Mouse (Mus musculus): ENCODE measurements at regions not wholly inside any gene's neighbourhood (a gene's known extent, or its start where the extent isn't known, plus 50 kb on each side); places are given as distances from the start of the nearest gene placed in this dataset.

DNA sequence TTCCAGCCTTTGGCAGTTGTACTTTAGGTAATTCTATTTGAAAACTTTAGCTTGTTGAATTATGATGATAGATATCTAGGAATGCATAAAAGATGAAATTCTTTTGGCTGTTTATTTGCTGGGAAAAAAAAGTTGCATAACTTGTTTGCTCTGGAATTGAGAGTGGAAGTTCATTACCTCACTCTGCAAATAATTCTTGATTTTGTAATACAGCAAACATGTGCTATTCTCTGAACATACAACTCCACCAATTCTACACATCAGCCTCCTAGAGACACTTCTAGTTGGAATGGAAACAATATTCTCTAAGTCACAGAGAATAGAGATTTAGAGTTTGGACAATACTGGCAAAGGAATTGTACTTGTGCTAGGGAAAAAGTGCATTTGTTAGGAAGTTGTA lies 829.3 kb upstream of the Flrt2 start:
- Histone ChIP-seq H3K27me3 (replicated peaks) (no peaks in the 10 kb centered on the region), H3K36me3 (replicated peaks in 1 of 2; ENCODE audit: control insufficient read depth in 1 of 2, insufficient read depth in 1 of 2, low read length in 1 of 2) (no peaks in the 10 kb centered on the region), H3K79me2 (replicated peaks; ENCODE audit: control insufficient read depth, extremely low read depth, insufficient read depth, poor library complexity, severe bottlenecking) (no peaks in the 10 kb centered on the region), H3K4me2 (ENCODE audit: insufficient read depth, low read depth, poor library complexity, severe bottlenecking) (no peak overlapping the region), H3K9me3 (replicated peaks; ENCODE audit: low read length) (peaks cover 20% of the 10 kb centered on the region), H3K27ac (ENCODE audit: insufficient read depth, low read depth) (no peak overlapping the region), H3K4me3 (replicated peaks in 1 of 3; ENCODE audit: low read depth in 2 of 3, low read length in 2 of 3, poor library complexity in 1 of 3) (no peak overlapping the region), H3K9ac (ENCODE audit: insufficient read depth, low read depth) (no peak overlapping the region), H3K4me1 (ENCODE audit: control insufficient read depth in 1 of 2, insufficient read depth in 2 of 2) (no peaks in the 10 kb centered on the region)
- in situ Hi-C loops (cut with MboI; ENCODE audit: low pct_ligation_motif_present, low pct_unique_long_range_greater_than_20kb, low sequenced_read_pairs) (no loop called here), dilution Hi-C loops (cut with MboI; ENCODE audit: extremely low pct_ligation_motif_present, extremely low pct_unique_long_range_greater_than_20kb, low sequenced_read_pairs) (no loop called here)
- no peak for TF ChIP-seq ETS1 (conservative IDR thresholded peaks at IDR 0.05; ENCODE audit: low read depth, low read length)
- TF ChIP-seq JUN (IDR thresholded peaks at IDR 0.05; ENCODE audit: insufficient read depth, low read depth, low read length): no peak
- no peak for TF ChIP-seq MAZ (IDR thresholded peaks at IDR 0.05; ENCODE audit: low read depth, low read length)
- DNase-seq (ENCODE audit: extremely low read depth): no peak

DNA sequence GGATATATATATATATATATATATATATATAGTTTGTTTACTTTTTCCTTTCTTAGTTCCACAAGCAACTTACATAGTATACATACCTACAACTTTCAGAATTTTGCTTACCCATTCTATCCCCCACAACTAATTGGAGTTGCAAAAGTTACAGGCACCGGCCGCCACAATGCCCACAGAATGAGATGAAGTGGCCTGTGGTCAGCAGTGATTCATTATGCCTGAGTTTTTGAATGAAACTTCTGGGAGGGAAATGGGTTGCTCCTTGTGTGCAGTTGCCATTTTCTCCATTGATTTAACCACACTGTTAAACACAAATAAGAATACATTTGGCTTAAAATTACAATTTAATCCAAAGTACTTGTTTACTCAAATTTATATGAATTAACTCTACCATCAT lies 781.2 kb upstream of the Flrt2 start:
- no peak overlapping the region for H3K27ac ChIP-seq (ENCODE audit: insufficient read depth, low read depth)
- peaks cover 9% of the 10 kb centered on the region for H3K9me3 ChIP-seq (replicated peaks; ENCODE audit: low read length)
- no peaks in the 10 kb centered on the region for H3K27me3 ChIP-seq (replicated peaks)
- no peaks in the 10 kb centered on the region for H3K36me3 ChIP-seq (replicated peaks in 1 of 2; ENCODE audit: control insufficient read depth in 1 of 2, insufficient read depth in 1 of 2, low read length in 1 of 2)
- no peak for DNase-seq (ENCODE audit: extremely low read depth)
- no peak overlapping the region for H3K9ac ChIP-seq (ENCODE audit: insufficient read depth, low read depth)
- H3K4me1 ChIP-seq (ENCODE audit: control insufficient read depth in 1 of 2, insufficient read depth in 2 of 2): no peaks in the 10 kb centered on the region
- H3K4me2 ChIP-seq (ENCODE audit: insufficient read depth, low read depth, poor library complexity, severe bottlenecking): no peak overlapping the region
- H3K79me2 ChIP-seq (replicated peaks; ENCODE audit: control insufficient read depth, extremely low read depth, insufficient read depth, poor library complexity, severe bottlenecking): no peaks in the 10 kb centered on the region
- no peak overlapping the region for H3K4me3 ChIP-seq (replicated peaks in 1 of 3; ENCODE audit: low read depth in 2 of 3, low read length in 2 of 3, poor library complexity in 1 of 3)
- TF ChIP-seq ELF1 (IDR thresholded peaks at IDR 0.05; ENCODE audit: low read depth, low read length) (no peak), TCF12 (IDR thresholded peaks at IDR 0.05; ENCODE audit: low read depth, low read length) (no peak), MAX (IDR thresholded peaks at IDR 0.05; ENCODE audit: low read length) (no peak), USF2 (conservative IDR thresholded peaks at IDR 0.05; ENCODE audit: low read depth, low read length) (no peak), GABPA (IDR thresholded peaks at IDR 0.05; ENCODE audit: insufficient replicate concordance, low read depth, low read length) (no peak), USF1 (IDR thresholded peaks at IDR 0.05; ENCODE audit: low read depth, low read length) (no peak), RCOR1 (conservative IDR thresholded peaks at IDR 0.05; ENCODE audit: low read depth, low read length) (no peak), NELFE (IDR thresholded peaks at IDR 0.05; ENCODE audit: low read depth, low read length) (no peak), SIN3A (IDR thresholded peaks at IDR 0.05; ENCODE audit: low read length) (no peak), ZKSCAN1 (IDR thresholded peaks at IDR 0.05; ENCODE audit: borderline replicate concordance, low read depth, low read length) (no peak), E2F4 (IDR thresholded peaks at IDR 0.05; ENCODE audit: insufficient replicate concordance, low read depth, low read length) (no peak), POLR2AphosphoS2 (IDR thresholded peaks at IDR 0.05; ENCODE audit: low read depth, low read length) (no peak), KAT2A (IDR thresholded peaks at IDR 0.05; ENCODE audit: insufficient replicate concordance, low read length) (no peak)
- dilution Hi-C loops (cut with MboI; ENCODE audit: extremely low pct_ligation_motif_present, extremely low pct_unique_long_range_greater_than_20kb, low sequenced_read_pairs): no loop called here
- in situ Hi-C loops (cut with MboI; ENCODE audit: low pct_ligation_motif_present, low pct_unique_long_range_greater_than_20kb, low sequenced_read_pairs): no loop called here
